Mouse (Mus musculus) small intestine, adult 2 months (tissue): Measurements from ENCODE around the gene Isoc2b. TPM values are rescaled to one million over a fixed set of nuclear protein-coding genes. Genes with fewer than 3 reads are reported as not detected.
A peak's percentile ranks its signal among the peaks of the same experiment; 100 is the strongest.
"Not testable (repeated sequence)": the region's sequence is repeated elsewhere in the genome, so short reads cannot be mapped to it uniquely, and the experiment has no call there.

Experiments
- H3K27ac ChIP-seq: fragments of 200-500 bp; 2 replicates; pipeline ENCODE4 v1.5.1; 2012; ENCODE audit warnings: low read depth, low read length, control low read depth, inconsistent platforms; ENCODE audit not compliant: insufficient read depth
- H3K27me3 ChIP-seq: fragments of 200-500 bp; 2 replicates; pipeline ENCODE4 v1.6.1; 2012; ENCODE audit warnings: mild to moderate bottlenecking, moderate library complexity, low read length, inconsistent platforms; ENCODE audit not compliant: control insufficient read depth, insufficient read depth
- H3K36me3 ChIP-seq: fragments of 200-500 bp; 2 replicates; pipeline ENCODE4 v1.6.1; 2012; ENCODE audit warnings: mild to moderate bottlenecking, low read length, control low read depth, inconsistent platforms; ENCODE audit not compliant: control insufficient read depth, insufficient read depth
- H3K4me1 ChIP-seq: fragments of 200-500 bp; 2 replicates; pipeline ENCODE4 v1.6.1; 2012; ENCODE audit warnings: low read length, inconsistent platforms, mixed read lengths; ENCODE audit not compliant: control insufficient read depth, insufficient read depth, insufficient read length
- H3K4me3 ChIP-seq: fragments of 200-500 bp; 2 replicates; pipeline ENCODE4 v1.5.1; 2012; ENCODE audit warnings: low read depth, mild to moderate bottlenecking, control low read depth, inconsistent platforms, low read length, moderate library complexity
- CTCF ChIP-seq: fragments of 200-500 bp; IDR thresholded peaks from 2 replicates; pipeline ENCODE4 v1.5.1; 2012; ENCODE audit warnings: low read depth, mild to moderate bottlenecking, control low read depth, inconsistent platforms, low read length, moderate library complexity, mixed read lengths; ENCODE audit not compliant: insufficient replicate concordance, insufficient read length; ENCODE audit errors: extremely low read depth
- POLR2A ChIP-seq: fragments of 200-500 bp; IDR thresholded peaks from 2 replicates; pipeline ENCODE4 v1.6.1; 2012; ENCODE audit warnings: low read depth, mild to moderate bottlenecking, control low read depth, inconsistent platforms, low read length, moderate library complexity
- WGBS: fragments of 180-500 bp; shearing (Covaris S2); methylation state at CpG from one replicate; pipeline ENCODE4 v1.1.7; 2018; 5-methylcytosine and 5-hydroxymethylcytosine counted together
- polyA plus RNA-seq: library from polyadenylated mRNA; depleted of rRNA; stranded (reverse); fragments of >200 nt; gene quantifications from 2 replicates; pipeline ENCODE4 v1.2.3, GENCODE M21; 2012; rRNA removed

Isoc2b gene
- polyA plus RNA-seq, 1 experiment, result 18.9 TPM

DNA sequence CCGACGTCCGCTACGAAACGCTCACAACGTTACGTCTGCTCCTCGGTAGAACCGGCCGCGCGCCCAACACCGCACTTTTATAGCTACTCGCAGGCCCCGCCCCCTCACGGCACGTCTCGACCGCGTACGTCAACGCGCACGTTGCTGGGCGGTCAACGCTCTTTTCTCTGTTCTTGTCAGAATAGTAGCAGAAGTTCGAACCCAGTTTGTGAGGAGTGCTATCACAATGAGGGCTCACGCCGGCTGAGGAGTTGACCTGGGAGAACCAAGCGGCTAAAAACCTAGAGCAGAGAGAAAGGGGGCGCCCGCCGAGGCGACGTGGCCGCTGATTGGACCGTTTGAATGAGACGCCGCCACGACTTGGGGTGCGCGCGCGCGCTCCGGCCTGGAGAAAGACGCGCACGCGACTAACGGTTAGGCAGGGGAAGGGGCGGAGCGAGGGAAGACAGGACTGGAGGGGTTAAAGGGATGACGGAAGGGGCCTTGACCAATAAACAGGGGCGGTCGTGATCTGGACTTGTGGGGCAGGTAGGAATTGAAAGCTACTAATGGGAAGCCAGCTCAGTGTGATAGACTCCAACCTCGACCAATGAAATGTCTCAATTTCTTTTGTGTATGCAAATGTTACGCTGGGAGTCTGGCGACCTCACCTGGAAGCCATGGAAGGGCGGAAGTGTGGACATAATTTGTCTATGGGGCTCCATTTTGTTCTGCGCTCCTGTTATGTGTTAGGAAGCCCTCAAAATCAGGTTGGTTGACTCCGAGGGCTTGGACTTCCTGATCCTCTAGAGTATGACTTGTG, 57.6 kb downstream of the Isoc2b start, which contains the start of gene Ube2s:
Gene Ube2s, minus strand, starts transcription at position 288 of the 802 bp plus-strand sequence.
- Histone ChIP-seq H3K4me3 (peak within 1 kb of the TSS; percentile 65), H3K36me3 (peaks cover 16% of the 10 kb centered on the region), H3K27ac (peak within 1 kb of the TSS; percentile 90), H3K27me3 (no peaks in the 10 kb centered on the region), H3K4me1 (no peaks in the 10 kb centered on the region; the same call in 1 of the 2 replicates)
- WGBS, result under 1% methylated on average over 62 of the region's 62 CpGs
- no peak for TF ChIP-seq CTCF
- TF ChIP-seq POLR2A, result peak; percentile 66; the same call in 1 of the 2 replicates

DNA sequence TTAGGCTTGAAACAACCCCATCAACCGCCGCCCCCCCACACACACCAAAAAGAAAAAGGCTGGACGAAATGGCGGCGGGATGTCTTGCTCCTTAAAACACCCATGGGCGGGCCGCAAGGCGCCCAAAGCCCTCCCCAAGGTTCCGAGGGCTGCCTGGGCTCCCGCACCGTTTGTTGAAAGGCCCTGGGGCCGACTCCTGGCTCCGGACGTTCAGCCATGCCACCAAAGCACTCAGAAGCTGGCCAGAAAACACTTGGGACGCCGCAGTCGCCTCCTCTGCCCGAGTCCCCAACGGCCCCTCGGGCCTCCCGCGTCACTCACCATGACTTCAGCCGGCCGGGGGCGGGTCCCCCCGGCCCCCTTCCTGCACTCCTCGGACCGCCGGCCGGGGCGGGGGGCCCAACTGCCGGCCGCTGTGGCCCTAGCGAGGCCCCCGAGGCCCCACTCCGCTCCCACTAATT, 58.2 kb downstream of the Isoc2b start:
- H3K4me1 ChIP-seq, result no peaks in the 10 kb centered on the region; the same call in 1 of the 2 replicates
- under 1% methylated on average over 31 of the region's 36 CpGs for WGBS

DNA sequence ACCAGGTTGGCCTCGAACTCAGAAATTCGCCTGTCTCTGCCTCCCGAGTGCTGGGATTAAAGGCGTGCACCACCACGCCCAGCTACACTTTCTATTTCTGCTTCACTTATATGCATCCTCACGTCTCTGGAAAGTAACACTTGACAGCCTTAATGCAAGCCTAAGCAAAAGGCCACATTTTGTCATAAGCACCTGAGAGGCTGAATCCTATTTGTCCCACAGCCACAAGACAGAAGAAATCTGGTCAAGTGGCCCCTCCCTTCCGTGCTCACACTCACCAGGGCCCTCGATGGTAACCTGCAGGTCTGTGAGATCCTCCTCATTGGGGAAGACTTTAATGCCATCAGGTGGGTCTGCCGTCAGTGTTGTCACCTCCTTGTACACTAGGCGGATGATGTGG, 58.9 kb downstream of the Isoc2b start:
- 16% methylated on average over 10 of the region's 10 CpGs for WGBS
- not testable (repeated sequence) for H3K27me3 ChIP-seq, H3K4me1 ChIP-seq, H3K27ac ChIP-seq
- peaks cover 21% of the 10 kb centered on the region for H3K36me3 ChIP-seq
- peak overlapping the region; percentile 65 for H3K4me3 ChIP-seq

More for the DNA sequence above, 58.2 kb downstream of the Isoc2b start:
- peak overlapping the region; percentile 14; the same call in 1 of the 2 replicates for H3K27ac ChIP-seq
- no peaks in the 10 kb centered on the region for H3K27me3 ChIP-seq
- TF ChIP-seq POLR2A (no peak), CTCF (no peak)
- H3K36me3 ChIP-seq, result peaks cover 20% of the 10 kb centered on the region
- H3K4me3 ChIP-seq, result peak overlapping the region; percentile 65

DNA sequence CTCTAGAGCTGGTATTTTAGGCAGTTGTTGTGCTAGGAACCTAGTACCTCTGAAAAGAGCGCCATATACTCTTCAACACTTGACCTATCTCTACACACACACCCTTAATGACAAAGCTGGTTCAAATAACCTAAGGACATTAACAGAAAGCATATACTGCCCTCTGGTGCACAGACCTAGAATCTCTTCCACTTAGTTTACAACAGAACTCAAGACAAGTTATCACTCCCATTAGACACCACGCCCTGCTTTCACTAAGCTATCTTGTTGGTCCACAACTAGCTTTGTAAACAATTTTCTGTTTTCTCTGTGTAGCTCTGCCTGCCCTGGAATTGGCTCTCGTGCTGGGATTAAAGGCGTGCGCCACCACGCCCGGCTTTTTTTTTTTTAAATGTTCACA, 63.3 kb downstream of the Isoc2b start:
- no peak overlapping the region for H3K4me3 ChIP-seq
- H3K27me3 ChIP-seq, result no peaks in the 10 kb centered on the region
- no peaks in the 10 kb centered on the region; the same call in 1 of the 2 replicates for H3K4me1 ChIP-seq
- WGBS, result 60% methylated on average over 7 of the region's 7 CpGs
- H3K36me3 ChIP-seq, result peaks cover 25% of the 10 kb centered on the region
- H3K27ac ChIP-seq, result no peak overlapping the region
- TF ChIP-seq POLR2A, result no peak
- no peak for TF ChIP-seq CTCF

DNA sequence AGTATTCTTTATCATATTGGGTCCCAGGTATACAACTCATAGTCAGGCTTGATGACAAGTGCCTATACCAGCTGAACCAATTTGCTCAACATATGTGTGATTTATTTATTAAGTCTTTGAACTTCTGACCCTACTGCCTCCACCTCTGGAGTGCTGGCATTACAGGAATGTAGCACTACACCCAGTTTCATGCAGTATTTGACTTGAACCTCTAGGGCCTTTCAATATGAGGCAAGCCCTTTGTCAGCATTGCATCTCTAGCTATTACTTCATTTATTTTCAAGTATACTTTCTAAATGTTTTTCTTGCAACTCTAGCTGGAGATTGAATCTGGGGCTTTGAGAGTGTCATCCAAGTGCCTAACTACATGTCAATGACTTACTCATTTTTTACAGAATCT, 67.8 kb downstream of the Isoc2b start:
- H3K36me3 ChIP-seq, result peaks cover 9% of the 10 kb centered on the region
- H3K4me3 ChIP-seq, result no peak overlapping the region
- H3K4me1 ChIP-seq, result no peaks in the 10 kb centered on the region
- no peaks in the 10 kb centered on the region for H3K27me3 ChIP-seq
- TF ChIP-seq POLR2A (no peak), CTCF (no peak)
- H3K27ac ChIP-seq, result no peak overlapping the region

DNA sequence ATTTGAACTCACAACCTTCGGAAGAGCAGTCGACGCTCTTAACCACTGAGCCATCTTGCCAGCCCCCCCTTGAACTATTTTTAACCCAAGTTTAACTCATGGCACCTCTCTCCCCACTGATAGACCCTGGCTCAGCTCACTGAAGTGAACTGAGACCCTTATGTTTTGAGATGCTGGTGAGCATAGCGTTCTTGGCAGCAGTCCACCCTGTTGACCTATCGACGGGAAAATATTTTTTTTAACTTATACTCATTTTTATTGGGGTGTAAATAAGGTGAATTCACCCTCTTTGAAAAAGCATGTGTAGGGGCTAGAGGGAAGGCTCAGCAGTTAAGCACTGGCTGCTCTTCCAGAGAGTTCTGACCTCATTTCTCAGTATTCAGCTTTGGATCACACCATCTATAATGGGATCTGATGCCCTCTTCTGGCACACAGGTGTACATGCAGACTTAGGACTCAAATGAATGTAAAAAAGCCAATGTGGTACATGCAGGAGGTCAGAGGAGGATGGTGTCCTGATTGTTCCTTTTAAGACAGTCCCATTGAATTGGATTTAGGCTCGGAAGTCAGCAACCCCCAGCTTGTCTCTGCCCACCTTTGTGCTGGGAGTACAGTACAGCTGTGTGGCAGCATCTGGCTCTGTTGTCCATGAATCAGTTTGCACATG, 74.2 kb downstream of the Isoc2b start:
- TF ChIP-seq CTCF, result peak; percentile 7; the same call in 1 of the 2 replicates
- TF ChIP-seq POLR2A, result no peak
- Histone ChIP-seq H3K27ac (no peak overlapping the region), H3K36me3 (peaks cover 20% of the 10 kb centered on the region), H3K4me1 (no peaks in the 10 kb centered on the region), H3K4me3 (no peak overlapping the region), H3K27me3 (no peaks in the 10 kb centered on the region)
- WGBS, result 57% methylated on average over 7 of the region's 7 CpGs

Other genes with a start within 250 kb of the Isoc2b start
- gene Tmem86b, start 238.8 kb downstream of the Isoc2b start, polyA plus RNA-seq, result 65.5 and 261 TPM in 2 replicates
- gene Ppp6r1, start 211.2 kb downstream of the Isoc2b start, polyA plus RNA-seq, result 69.9 and 142 TPM in 2 replicates
- 23.4 and 29.0 TPM in 2 replicates for gene Hspbp1, start 185.2 kb downstream of the Isoc2b start, polyA plus RNA-seq
- gene Brsk1, start 179.7 kb downstream of the Isoc2b start, polyA plus RNA-seq, result 1.6 and 1.9 TPM in 2 replicates
- 44.4 and 122 TPM in 2 replicates for gene Tmem150b, start 145.0 kb downstream of the Isoc2b start, polyA plus RNA-seq
- 94.7 and 254 TPM in 2 replicates for gene Kmt5c, start 130.1 kb downstream of the Isoc2b start, polyA plus RNA-seq
- gene Cox6b2, start 117.2 kb downstream of the Isoc2b start, polyA plus RNA-seq, result 5.7 and 45.8 TPM in 2 replicates
- not detected in 2 replicates for gene Fam71e2, start 99.0 kb downstream of the Isoc2b start, polyA plus RNA-seq
- 0.25 and 0.32 TPM in 2 replicates for gene Il11, start 87.4 kb downstream of the Isoc2b start, polyA plus RNA-seq
- not detected in 2 replicates for gene Tmem190, start 87.3 kb downstream of the Isoc2b start, polyA plus RNA-seq
- 225 and 544 TPM in 2 replicates for gene Tmem238, start 80.6 kb downstream of the Isoc2b start, polyA plus RNA-seq
- gene Rpl28, start 77.4 kb downstream of the Isoc2b start, polyA plus RNA-seq, result 141 and 355 TPM in 2 replicates
- gene Ube2s, start 57.7 kb downstream of the Isoc2b start, polyA plus RNA-seq, result 78.5 and 131 TPM in 2 replicates
- 0.48 and 0.83 TPM in 2 replicates for gene Shisa7, start 25.6 kb downstream of the Isoc2b start, polyA plus RNA-seq
- 13.4 and 15.5 TPM in 2 replicates for gene Isoc2a, start 6.9 kb upstream of the Isoc2b start, polyA plus RNA-seq
- not detected in 2 replicates for gene Gm36210, start 36.3 kb upstream of the Isoc2b start, polyA plus RNA-seq
- 15.7 and 41.4 TPM in 2 replicates for gene Zfp628, start 45.0 kb upstream of the Isoc2b start, polyA plus RNA-seq
- 4.3 and 6.2 TPM in 2 replicates for gene Nat14, start 51.8 kb upstream of the Isoc2b start, polyA plus RNA-seq
- gene Ssc5d, start 55.5 kb upstream of the Isoc2b start, polyA plus RNA-seq, result 3.3 and 4.5 TPM in 2 replicates
- 0.06 and 0.11 TPM in 2 replicates for gene Sbk2, start 94.1 kb upstream of the Isoc2b start, polyA plus RNA-seq
- not detected in 2 replicates for gene Sbk3, start 100.9 kb upstream of the Isoc2b start, polyA plus RNA-seq
- gene Zfp579, start 125.9 kb upstream of the Isoc2b start, polyA plus RNA-seq, result 24.7 and 52.4 TPM in 2 replicates
- 25.2 and 51.0 TPM in 2 replicates for gene Zfp524, start 144.2 kb upstream of the Isoc2b start, polyA plus RNA-seq
- gene Fiz1, start 144.4 kb upstream of the Isoc2b start, polyA plus RNA-seq, result 14.5 and 31.4 TPM in 2 replicates
- 0.35 TPM in 1 of 2 replicates, not detected in the other for gene Gm44973, start 145.2 kb upstream of the Isoc2b start, polyA plus RNA-seq
- gene Zfp865, start 150.1 kb upstream of the Isoc2b start, polyA plus RNA-seq, result 20.0 and 37.3 TPM in 2 replicates
- 0.76 and 0.81 TPM in 2 replicates for gene Ccdc106, start 150.3 kb upstream of the Isoc2b start, polyA plus RNA-seq
- gene 4632433K11Rik, start 163.9 kb upstream of the Isoc2b start, polyA plus RNA-seq, result not detected in 2 replicates
- gene Zfp784, start 168.2 kb upstream of the Isoc2b start, polyA plus RNA-seq, result 3.2 and 7.7 TPM in 2 replicates
- gene Zfp580, start 181.3 kb upstream of the Isoc2b start, polyA plus RNA-seq, result 12.2 and 17.6 TPM in 2 replicates
- 76.6 and 150 TPM in 2 replicates for gene U2af2, start 191.9 kb upstream of the Isoc2b start, polyA plus RNA-seq
- gene Epn1, start 210.0 kb upstream of the Isoc2b start, polyA plus RNA-seq, result 240 and 483 TPM in 2 replicates
- gene Rfpl4, start 246.7 kb upstream of the Isoc2b start, polyA plus RNA-seq, result not detected in 2 replicates